Mouse (Mus musculus): Measurements from ENCODE around the gene Olfr1437.
"Not testable (repeated sequence)": the region's sequence is repeated elsewhere in the genome, so short reads cannot be mapped to it uniquely, and the experiment has no call there.

The Olfr1437 gene

GRCm38 (mm10) chr19:12325001-12325400 is at the start of gene Olfr1437:
Olfr1437 (minus strand) TSS chr19:12325101.
- no peak for DNase-seq (ENCODE audit: low spot score in 2 of 2)

GRCm38 (mm10) chr19:12374465-12375025 is 49.6 kb upstream of the Olfr1437 start:
- no peak for DNase-seq (ENCODE audit: low spot score in 2 of 2)

- no peak for DNase-seq (ENCODE audit: low spot score in 2 of 2)
Measured at GRCm38 (mm10) chr19:12373004-12373403, 48.1 kb upstream of the Olfr1437 start.

DNA sequence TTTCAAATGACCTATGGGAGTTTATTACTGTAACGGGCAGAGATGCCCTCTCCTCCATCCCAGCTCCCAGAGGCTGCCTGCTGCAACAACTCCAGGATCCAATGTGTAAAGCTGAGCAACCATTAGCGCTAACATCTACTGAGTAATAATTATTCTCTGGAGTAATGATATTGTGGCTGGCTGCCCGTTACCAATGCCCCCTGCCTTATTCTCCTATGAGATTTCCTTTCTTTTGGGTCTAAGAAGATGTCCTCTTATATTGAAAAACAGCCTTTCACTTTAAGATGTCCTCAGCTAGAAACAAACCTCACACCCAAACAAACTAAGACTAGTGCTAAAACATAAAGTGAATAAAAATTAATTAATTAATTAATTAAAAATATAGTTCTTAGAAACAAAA is 10.9 kb upstream of the Olfr1437 start, which contains the start of gene Olfr1438-ps1:
Olfr1438-ps1 (minus strand) TSS at position 101 of the 400 bp plus-strand sequence.
- no peak for DNase-seq (ENCODE audit: low spot score in 2 of 2)

DNA sequence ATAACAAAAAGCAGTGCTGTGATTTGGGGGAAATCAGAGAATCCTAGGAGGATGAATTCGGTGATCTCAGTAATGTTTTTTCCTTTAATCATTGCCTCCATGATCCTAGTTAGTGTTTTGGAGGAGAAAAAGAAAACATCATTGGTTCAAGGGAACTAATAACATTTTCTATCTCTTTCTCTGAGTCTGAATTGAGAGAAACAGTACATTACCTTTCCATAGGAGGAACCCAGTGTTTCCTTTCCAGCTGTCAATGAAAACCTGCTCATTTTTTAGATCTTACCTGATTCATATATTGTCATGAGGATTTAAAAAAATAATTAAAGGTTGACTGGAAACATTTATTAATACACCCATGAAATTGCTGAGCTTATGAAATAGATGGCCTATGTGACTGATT is 25.9 kb downstream of the Olfr1437 start, which contains the start of gene Olfr1436:
Olfr1436 (minus strand) TSS at position 101 of the 400 bp plus-strand sequence.
- DNase-seq (ENCODE audit: low spot score in 2 of 2) = not testable (repeated sequence)

DNA sequence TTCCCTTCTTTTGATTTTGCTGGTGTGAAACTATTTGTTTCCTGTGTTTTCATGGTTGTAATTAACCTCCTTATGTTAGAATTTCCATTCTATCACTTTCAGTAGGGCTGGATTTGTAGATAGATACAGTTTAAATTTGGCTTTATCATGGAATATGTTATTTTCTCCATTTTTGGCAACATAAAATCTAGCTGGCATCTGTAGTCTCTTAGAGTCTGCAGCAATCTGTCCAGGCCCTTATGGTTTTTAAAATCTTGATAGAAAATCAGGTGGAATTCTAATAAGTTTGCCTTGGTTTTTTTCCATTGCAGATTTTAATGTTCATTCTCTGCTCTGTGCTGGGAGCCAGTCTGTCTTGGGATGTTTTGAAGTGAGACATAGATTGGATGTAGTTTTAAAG is 31.9 kb downstream of the Olfr1437 start:
- no peak for DNase-seq (ENCODE audit: low spot score in 2 of 2)

- DNase-seq (ENCODE audit: low spot score in 2 of 2) = no peak
Measured at GRCm38 (mm10) chr19:12279554-12279953, 45.3 kb downstream of the Olfr1437 start, which contains the start of gene Olfr1434. Olfr1434 (plus strand) TSS chr19:12279854.
